Comparison of ENCODE assay signal across 26 mouse cellular contexts in genomic region chr19:27601551-27601950, GRCm38 (mm10).
"Had no signal": no experiment of that assay in that cellular context is flagged by ENCODE, and none has a peak within 500 bp of the region (broad histone marks: within the 10 kb centered on the region; RNA-seq: fewer than 3 reads in every experiment).

No protein-coding gene starts in this region.

- H3K4me3 ChIP-seq: gastrocnemius, adult 2 months; heart, embryonic 10.5 days; heart, embryonic 12.5 days; hindbrain, embryonic 10.5 days; hindbrain, embryonic 13.5 days; hindbrain, embryonic 15.5 days; intestine, embryonic 15.5 days; kidney, embryonic 15.5 days; limb, embryonic 13.5 days; limb, embryonic 15.5 days; liver, embryonic 12.5 days had no signal

- DNase-seq: gastrocnemius, adult 2 months; gastrocnemius, postnatal 10 days; heart, adult 18-20 months; heart, postnatal 10 days; heart, postnatal 4 days; kidney, adult 11 months; kidney, adult 2 months; kidney, adult 9 months; kidney, postnatal 14 days; kidney, postnatal 36 days; layer of hippocampus, adult 9-11 months; layer of hippocampus, postnatal 36 days; left cerebral cortex, postnatal 4 days had no signal

- H3K4me1 ChIP-seq: heart, embryonic 12.5 days; intestine, embryonic 15.5 days; kidney, embryonic 15.5 days; limb, embryonic 13.5 days; liver, embryonic 12.5 days had no signal

- H3K9me3 ChIP-seq: heart, embryonic 10.5 days; heart, embryonic 12.5 days; hindbrain, embryonic 10.5 days; hindbrain, embryonic 13.5 days; hindbrain, embryonic 15.5 days; intestine, embryonic 15.5 days; kidney, embryonic 15.5 days; limb, embryonic 13.5 days; limb, embryonic 15.5 days; liver, embryonic 12.5 days had no signal

- H3K27ac ChIP-seq: gastrocnemius, adult 2 months; heart, embryonic 10.5 days; hindbrain, embryonic 10.5 days; hindbrain, embryonic 13.5 days; hindbrain, embryonic 15.5 days; hindbrain, postnatal 0 days; intestine, embryonic 15.5 days; kidney, embryonic 15.5 days; kidney, postnatal 0 days; limb, embryonic 13.5 days; limb, embryonic 15.5 days; liver, embryonic 12.5 days; liver, embryonic 14.5 days had no signal

- H3K36me3 ChIP-seq: heart, embryonic 10.5 days; heart, embryonic 12.5 days; hindbrain, embryonic 10.5 days; hindbrain, embryonic 13.5 days; hindbrain, embryonic 15.5 days; intestine, embryonic 15.5 days; kidney, embryonic 15.5 days; limb, embryonic 13.5 days; limb, embryonic 15.5 days; liver, embryonic 12.5 days had no signal

- H3K27me3 ChIP-seq: heart, embryonic 12.5 days; hindbrain, embryonic 15.5 days; intestine, embryonic 15.5 days; kidney, embryonic 15.5 days; limb, embryonic 13.5 days; limb, embryonic 15.5 days; liver, embryonic 12.5 days had no signal

- H3K9ac ChIP-seq: heart, embryonic 12.5 days; hindbrain, embryonic 13.5 days; hindbrain, embryonic 15.5 days; intestine, embryonic 15.5 days; kidney, embryonic 15.5 days; limb, embryonic 13.5 days; limb, embryonic 15.5 days; liver, embryonic 12.5 days; liver, embryonic 14.5 days had no signal
